Mouse (Mus musculus) embryonic fibroblast, embryonic 13.5 days (primary cell): Measurements from ENCODE around the gene Eif2s3x.

ENCODE experiments used
- CTCF ChIP-seq: IDR thresholded peaks from 2 replicates; pipeline ENCODE4 v1.5.1; 2011; ENCODE audit warnings: mild to moderate bottlenecking, control low read depth, low read length, moderate library complexity, borderline replicate concordance; ENCODE audit not compliant: insufficient read depth
- POLR2A ChIP-seq: IDR thresholded peaks from 2 replicates; pipeline ENCODE4 v1.6.1; 2011; ENCODE audit warnings: low read depth, mild to moderate bottlenecking, control low read depth, low read length, moderate library complexity

GRCm38 (mm10) chrX:94183814-94184213 is 28.8 kb downstream of the Eif2s3x start:
- TF ChIP-seq POLR2A (no peak), CTCF (no peak)
